Mouse (Mus musculus): Measurements from ENCODE around the gene Tjp2.

Gene Tjp2

GRCm38 (mm10) chr19:24176692-24177091 is 48.1 kb downstream of the Tjp2 start:
- no peak for DNase-seq

- no peak for DNase-seq
These were observed 49.9 kb downstream of the Tjp2 start for GRCm38 (mm10) chr19:24174896-24175295.

GRCm38 (mm10) chr19:24173608-24174523 is 51.0 kb downstream of the Tjp2 start:
- peak; percentile 61 to 70 for DNase-seq

GRCm38 (mm10) chr19:24173020-24173419 is 51.8 kb downstream of the Tjp2 start:
- no peak for DNase-seq

GRCm38 (mm10) chr19:24168531-24168930 is 56.3 kb downstream of the Tjp2 start:
- no peak for DNase-seq

GRCm38 (mm10) chr19:24166516-24167091 is 58.2 kb downstream of the Tjp2 start:
- peak; percentile 7 to 14 for DNase-seq

GRCm38 (mm10) chr19:24163974-24164373 is 60.9 kb downstream of the Tjp2 start:
- DNase-seq, result no peak

GRCm38 (mm10) chr19:24160460-24160859 is 64.4 kb downstream of the Tjp2 start:
- no peak for DNase-seq

GRCm38 (mm10) chr19:24159751-24160150 is 65.1 kb downstream of the Tjp2 start:
- DNase-seq, result no peak

GRCm38 (mm10) chr19:24159334-24159733 is 65.5 kb downstream of the Tjp2 start:
- DNase-seq, result no peak

- DNase-seq, result no peak
These were observed 68.8 kb downstream of the Tjp2 start for GRCm38 (mm10) chr19:24156067-24156455.

- DNase-seq, result no peak
These were observed 69.3 kb downstream of the Tjp2 start for GRCm38 (mm10) chr19:24155395-24156066.

- peak in 1 of 2 experiments; percentile 8 for DNase-seq
These were observed 71.4 kb downstream of the Tjp2 start for GRCm38 (mm10) chr19:24153266-24154023.

GRCm38 (mm10) chr19:24144009-24144408 is 80.8 kb downstream of the Tjp2 start:
- DNase-seq, result no peak

GRCm38 (mm10) chr19:24142621-24143061 is 82.2 kb downstream of the Tjp2 start:
- no peak for DNase-seq

- no peak for DNase-seq
These were observed 84.5 kb downstream of the Tjp2 start for GRCm38 (mm10) chr19:24140298-24140697.

GRCm38 (mm10) chr19:24137392-24137791 is 87.4 kb downstream of the Tjp2 start:
- DNase-seq, result no peak

GRCm38 (mm10) chr19:24134991-24135390 is 89.8 kb downstream of the Tjp2 start:
- no peak for DNase-seq

- no peak for DNase-seq
These were observed 90.5 kb downstream of the Tjp2 start for GRCm38 (mm10) chr19:24134144-24134911.

GRCm38 (mm10) chr19:24123534-24124290 is 101.1 kb downstream of the Tjp2 start:
- DNase-seq, result no peak

- no peak for DNase-seq
These were observed 101.7 kb downstream of the Tjp2 start for GRCm38 (mm10) chr19:24123087-24123486.
